Mouse (Mus musculus) hindbrain, embryonic 16.5 days (tissue): ENCODE measurements at regions not wholly inside any gene's neighbourhood (a gene's known extent, or its start where the extent isn't known, plus 50 kb on each side); places are given as distances from the start of the nearest gene placed in this dataset.

Experiments
- ATAC-seq: fragments of 200-750 bp; cut with Nextera tagmentation; 2 replicates; pipeline ENCODE4 v1.8.0; 2017; ENCODE audit warnings: moderate TSS enrichment, moderate library complexity
- H3K27ac ChIP-seq: fragments of 300-500 bp; sonication (generic); 2 replicates; pipeline ENCODE4 v1.5.1; 2014; ENCODE audit warnings: low read depth, mild to moderate bottlenecking, control low read depth, low read length, moderate library complexity
- H3K27me3 ChIP-seq: fragments of 300-500 bp; sonication (generic); replicated peaks from 2 replicates; pipeline ENCODE4 v1.6.1; 2014; ENCODE audit warnings: low read length; ENCODE audit not compliant: control insufficient read depth, insufficient read depth
- H3K36me3 ChIP-seq: fragments of 300-500 bp; sonication (generic); 2 replicates; pipeline ENCODE4 v1.6.1; 2014; ENCODE audit warnings: mild to moderate bottlenecking, low read length, moderate library complexity, mixed read lengths; ENCODE audit not compliant: control insufficient read depth, insufficient read depth
- H3K4me1 ChIP-seq: fragments of 300-500 bp; sonication (generic); 2 replicates; pipeline ENCODE4 v1.6.1; 2014; ENCODE audit warnings: low read depth, low read length; ENCODE audit not compliant: control insufficient read depth, insufficient read depth
- H3K4me2 ChIP-seq: fragments of 300-500 bp; sonication (generic); 2 replicates; pipeline ENCODE4 v1.6.1; 2014; ENCODE audit warnings: mild to moderate bottlenecking, low read length, control low read depth, moderate library complexity
- H3K4me3 ChIP-seq: fragments of 300-500 bp; sonication (generic); 2 replicates; pipeline ENCODE4 v1.5.1; 2014; ENCODE audit warnings: mild to moderate bottlenecking, low read length, control low read depth, moderate library complexity
- H3K9ac ChIP-seq: fragments of 300-500 bp; sonication (generic); 2 replicates; pipeline ENCODE4 v1.6.1; 2014; ENCODE audit warnings: low read depth, mild to moderate bottlenecking, control low read depth, low read length, moderate library complexity
- H3K9me3 ChIP-seq: fragments of 300-500 bp; sonication (generic); 2 replicates; pipeline ENCODE4 v1.6.1; 2014; ENCODE audit warnings: mild to moderate bottlenecking, low read length, moderate library complexity; ENCODE audit not compliant: control insufficient read depth
- whole genome bisulfite sequencing: fragments of 180-500 bp; shearing (Covaris S2); extraction: QIAGEN DNeasy Blood & Tissue Kit; methylation state at CpG from one replicate; pipeline ENCODE4 v1.1.7; 2014; 5-methylcytosine and 5-hydroxymethylcytosine counted together

DNA sequence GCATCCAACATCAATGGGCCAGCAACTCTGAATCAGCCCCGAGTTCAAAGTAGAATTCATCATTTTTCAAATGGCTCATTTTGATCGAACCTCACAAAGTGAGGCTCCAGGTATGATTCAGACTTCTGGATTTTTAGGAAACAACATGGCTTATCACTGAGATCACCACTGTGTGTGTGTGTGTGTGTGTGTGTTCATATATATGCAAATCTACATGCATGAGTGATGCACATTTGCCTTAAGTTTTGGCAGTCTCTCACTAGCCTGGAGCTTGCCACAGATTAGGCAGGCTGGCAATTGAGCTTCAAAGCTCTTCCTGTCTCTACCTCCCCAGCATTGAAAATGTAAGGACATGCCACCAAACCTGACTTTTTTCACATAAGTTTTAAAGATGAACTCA is 195.1 kb upstream of the Mindy3 start:
- no peak for ATAC-seq
- no peak overlapping the region for H3K27ac ChIP-seq
- H3K9ac ChIP-seq: no peak overlapping the region
- H3K4me3 ChIP-seq: no peak overlapping the region
- no peaks in the 10 kb centered on the region for H3K36me3 ChIP-seq
- H3K4me1 ChIP-seq: no peaks in the 10 kb centered on the region
- 83% methylated on average over 2 of the region's 2 CpGs for WGBS
- H3K27me3 ChIP-seq: no peaks in the 10 kb centered on the region
- H3K9me3 ChIP-seq: no peaks in the 10 kb centered on the region
- H3K4me2 ChIP-seq: no peak overlapping the region

DNA sequence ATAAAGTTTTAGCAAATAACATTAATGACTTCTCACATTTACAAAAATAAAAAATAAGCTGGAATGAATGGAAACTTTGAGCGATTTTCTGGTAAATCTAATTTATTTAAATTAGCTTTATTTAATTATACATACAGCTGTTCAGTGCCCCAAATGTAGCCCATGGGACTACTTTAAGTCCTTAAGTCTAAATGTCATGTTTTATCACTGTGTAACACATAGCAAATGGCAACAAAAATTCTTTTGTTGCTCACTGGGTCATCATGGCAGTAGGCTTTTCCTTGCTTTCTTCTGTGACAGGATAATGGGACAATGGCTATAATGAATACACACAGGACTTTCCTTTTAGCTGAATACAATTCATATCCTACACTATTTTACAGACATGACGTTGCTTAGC is 194.6 kb upstream of the Mindy3 start:
- H3K9ac ChIP-seq: no peak overlapping the region
- no peaks in the 10 kb centered on the region for H3K36me3 ChIP-seq
- H3K9me3 ChIP-seq: no peaks in the 10 kb centered on the region
- no peak for ATAC-seq
- no peak overlapping the region for H3K27ac ChIP-seq
- WGBS: 61% methylated on average over 2 of the region's 2 CpGs
- H3K4me3 ChIP-seq: no peak overlapping the region
- no peak overlapping the region for H3K4me2 ChIP-seq
- no peaks in the 10 kb centered on the region for H3K4me1 ChIP-seq
- no peaks in the 10 kb centered on the region for H3K27me3 ChIP-seq

DNA sequence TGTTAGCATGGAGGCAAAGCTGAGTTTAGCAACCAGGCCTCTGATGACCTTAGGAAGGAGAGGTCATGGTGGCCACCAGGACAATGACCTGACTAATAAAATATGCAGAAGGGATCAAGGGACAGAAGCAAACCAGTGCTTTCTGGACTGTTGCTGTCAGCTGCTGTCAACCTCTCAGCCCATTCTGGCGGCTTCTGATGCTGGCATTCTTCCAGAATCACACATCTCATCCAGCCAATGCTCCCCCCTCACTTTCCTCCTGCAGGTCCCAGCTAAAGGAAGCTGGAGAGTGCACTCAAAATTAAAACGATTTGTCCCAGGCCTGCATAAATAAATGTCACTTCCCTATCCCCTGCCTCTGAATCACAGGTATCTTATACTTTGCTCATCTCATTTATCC is 163.3 kb upstream of the Mindy3 start:
- no peak overlapping the region for H3K4me3 ChIP-seq
- H3K36me3 ChIP-seq: no peaks in the 10 kb centered on the region
- no peak overlapping the region for H3K9ac ChIP-seq
- 24% methylated on average over 2 of the region's 2 CpGs for WGBS
- no peaks in the 10 kb centered on the region for H3K9me3 ChIP-seq
- H3K4me1 ChIP-seq: no peaks in the 10 kb centered on the region
- ATAC-seq: peak; percentile 71; the same call in 1 of the 2 replicates
- H3K4me2 ChIP-seq: no peak overlapping the region
- H3K27me3 ChIP-seq: no peaks in the 10 kb centered on the region
- H3K27ac ChIP-seq: no peak overlapping the region

DNA sequence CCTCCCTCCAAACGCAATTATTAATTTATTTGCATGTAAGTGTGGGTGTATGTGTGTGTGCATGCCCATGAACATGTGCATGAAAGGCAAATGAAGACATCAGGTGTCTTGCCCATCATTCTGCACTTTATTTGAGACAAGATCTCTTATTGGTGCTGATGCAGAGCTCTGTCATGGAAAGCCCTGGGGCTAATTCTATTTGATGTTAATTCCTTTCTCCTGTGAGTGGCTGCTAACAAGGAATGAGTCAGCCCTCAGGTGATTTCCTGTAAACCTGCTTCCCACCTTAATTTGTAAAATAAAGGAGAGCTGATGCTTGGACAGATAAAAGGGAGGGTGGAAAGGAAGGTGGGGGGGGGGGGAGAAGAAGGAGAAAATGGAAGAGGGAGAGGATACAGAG is 138.5 kb upstream of the Mindy3 start:
- Histone ChIP-seq H3K27ac (no peak overlapping the region), H3K4me3 (no peak overlapping the region), H3K36me3 (no peaks in the 10 kb centered on the region), H3K9ac (no peak overlapping the region), H3K9me3 (no peaks in the 10 kb centered on the region), H3K27me3 (no peaks in the 10 kb centered on the region), H3K4me2 (no peak overlapping the region), H3K4me1 (no peaks in the 10 kb centered on the region)
- ATAC-seq: no peak
- WGBS: 76% methylated on average over 1 of the region's 1 CpGs

DNA sequence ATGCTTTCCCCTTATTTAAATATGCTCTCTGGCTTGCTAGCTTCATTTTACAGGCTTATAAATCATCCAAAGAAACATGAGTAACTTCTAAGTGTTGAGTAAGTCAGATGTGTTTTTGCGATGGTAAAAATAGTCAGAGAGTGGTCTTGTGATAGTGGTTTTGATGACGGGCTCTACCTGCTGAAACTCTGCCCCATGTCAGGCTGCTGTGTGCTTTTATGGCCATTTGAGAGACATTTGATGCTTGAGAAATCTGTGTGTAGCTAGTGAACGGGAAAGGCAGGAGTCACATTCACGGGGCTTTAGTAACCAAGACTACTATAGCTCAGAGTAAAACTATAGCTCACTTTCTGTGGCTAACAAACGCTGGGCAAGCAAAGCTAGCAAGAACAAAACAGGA is 103.1 kb upstream of the Mindy3 start:
- Histone ChIP-seq H3K4me3 (no peak overlapping the region), H3K27me3 (no peaks in the 10 kb centered on the region), H3K27ac (no peak overlapping the region), H3K4me1 (no peaks in the 10 kb centered on the region), H3K4me2 (no peak overlapping the region), H3K9ac (no peak overlapping the region), H3K36me3 (no peaks in the 10 kb centered on the region), H3K9me3 (no peaks in the 10 kb centered on the region)
- WGBS: 74% methylated on average over 5 of the region's 5 CpGs
- ATAC-seq: no peak

DNA sequence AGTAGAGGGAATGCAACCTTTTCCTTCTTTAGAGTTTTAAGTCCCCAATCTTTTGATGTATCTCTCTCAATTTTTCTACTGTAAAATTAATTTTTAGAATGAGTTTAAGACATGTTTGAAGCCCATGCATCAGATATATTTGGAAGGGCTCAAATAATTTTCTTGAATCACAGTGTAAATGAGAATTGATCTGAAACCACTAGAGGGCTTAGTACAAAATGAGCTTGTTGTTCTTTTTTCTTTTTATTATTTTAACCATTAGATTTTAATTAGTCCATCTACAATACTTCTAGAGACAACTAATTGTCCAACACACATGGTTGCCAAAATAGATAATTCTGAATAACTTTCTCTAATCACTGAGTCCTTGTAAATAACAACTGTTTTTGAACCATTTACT is 102.5 kb upstream of the Mindy3 start:
- Histone ChIP-seq H3K9me3 (no peaks in the 10 kb centered on the region), H3K4me1 (no peaks in the 10 kb centered on the region), H3K36me3 (no peaks in the 10 kb centered on the region), H3K27me3 (no peaks in the 10 kb centered on the region), H3K4me3 (no peak overlapping the region), H3K27ac (no peak overlapping the region), H3K4me2 (no peak overlapping the region), H3K9ac (no peak overlapping the region)
- no peak for ATAC-seq

GRCm38 (mm10) chr2:12492369-12492768 is 73.1 kb upstream of the Mindy3 start:
- Histone ChIP-seq H3K4me3 (no peak overlapping the region), H3K4me1 (no peaks in the 10 kb centered on the region), H3K27ac (no peak overlapping the region), H3K36me3 (no peaks in the 10 kb centered on the region), H3K27me3 (no peaks in the 10 kb centered on the region), H3K9ac (no peak overlapping the region), H3K9me3 (no peaks in the 10 kb centered on the region), H3K4me2 (no peak overlapping the region)
- 87% methylated on average over 3 of the region's 3 CpGs for WGBS
- no peak for ATAC-seq

DNA sequence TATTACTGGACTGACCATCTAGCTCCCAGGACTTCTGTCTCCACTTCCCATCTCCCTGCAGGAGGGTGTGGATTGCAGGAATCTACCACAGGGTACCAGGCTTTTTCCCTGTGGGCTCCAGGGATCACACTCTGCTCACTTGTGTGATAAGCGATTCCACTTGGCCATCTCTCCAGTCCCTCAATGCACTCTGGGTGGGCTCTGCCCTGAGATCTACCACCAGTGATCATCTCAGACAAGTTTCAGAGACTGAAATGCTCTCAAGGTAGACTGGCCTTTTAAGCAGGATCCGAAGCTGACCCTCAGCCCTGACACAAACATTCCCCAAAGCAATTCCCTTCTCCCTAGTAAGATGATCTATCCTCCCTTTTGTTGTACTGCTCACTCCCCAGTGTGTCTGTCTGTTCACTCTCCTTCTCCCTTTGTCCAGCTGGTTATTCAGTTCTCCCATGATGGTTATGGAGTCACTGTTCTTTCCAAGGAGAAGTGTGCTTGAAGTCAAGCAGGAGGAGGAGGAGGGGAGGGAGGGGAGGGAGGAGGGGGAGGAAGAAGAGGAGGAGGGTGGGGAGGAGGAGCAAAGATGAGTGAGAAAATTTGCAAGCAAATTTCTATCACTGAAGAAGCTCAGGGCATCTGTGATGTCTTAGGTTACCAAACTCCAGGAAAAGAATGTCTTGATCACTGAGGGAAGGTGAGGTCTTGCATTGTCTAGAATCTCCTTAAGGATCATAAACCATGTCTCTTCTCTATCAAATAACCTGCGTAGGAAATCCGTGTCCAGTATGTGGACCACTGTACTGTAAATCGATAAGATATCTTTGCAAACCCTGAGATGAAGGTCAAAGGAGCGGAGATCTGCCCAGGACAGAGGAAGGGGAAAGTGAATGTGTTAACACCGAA is 50.4 kb upstream of the Mindy3 start:
- Histone ChIP-seq H3K4me2 (no peak overlapping the region), H3K36me3 (no peaks in the 10 kb centered on the region), H3K4me3 (no peak overlapping the region), H3K27ac (no peak overlapping the region), H3K27me3 (no peaks in the 10 kb centered on the region), H3K9ac (no peak overlapping the region), H3K9me3 (no peaks in the 10 kb centered on the region), H3K4me1 (no peaks in the 10 kb centered on the region)
- no peak for ATAC-seq
- 85% methylated on average over 7 of the region's 7 CpGs for WGBS
